Mouse (Mus musculus) testis, adult 2 months (tissue): ENCODE results near the gene Pde11a.

Experiments
- CTCF ChIP-seq: fragments of 200-500 bp; IDR thresholded peaks from 2 replicates; pipeline ENCODE4 v1.5.1; 2012; ENCODE audit warnings: low read depth, mild to moderate bottlenecking, inconsistent platforms, low read length, moderate library complexity; ENCODE audit not compliant: control insufficient read depth, insufficient read depth, insufficient replicate concordance
- POLR2A ChIP-seq: fragments of 200-500 bp; IDR thresholded peaks from 2 replicates; pipeline ENCODE4 v1.6.1; 2012; ENCODE audit warnings: low read depth, mild to moderate bottlenecking, inconsistent platforms, low read length, moderate library complexity; ENCODE audit not compliant: control insufficient read depth

GRCm38 (mm10) chr2:76052897-76053505 is 285.6 kb downstream of the Pde11a start:
- TF ChIP-seq CTCF (no peak), POLR2A (no peak)
